In genomic region chr10:4627415-4627814, GRCm38 (mm10) we compare ENCODE assay signal across 30 mouse cellular contexts. TPM values are rescaled to one million over a fixed set of nuclear protein-coding genes. Genes with fewer than 3 reads are reported as not detected.
A peak's percentile ranks its signal among the peaks of the same experiment; 100 is the strongest.
DNase-seq lines count a peak whose midpoint lies in the region; ATAC-seq and TF ChIP-seq lines count a peak whose summit lies in the region.
"Had no signal": no experiment of that assay in that cellular context is flagged by ENCODE, and none has a peak within 500 bp of the region (broad histone marks: within the 10 kb centered on the region; RNA-seq: fewer than 3 reads in every experiment).

No protein-coding gene starts in this region.

- no peak for TF ChIP-seq CTCF in heart, adult 2 months (IDR thresholded peaks at IDR 0.05)

- 0 out of 2 replicates have a peak overlapping the region, but pooled peaks have one; percentile 1 for H3K4me3 ChIP-seq in heart, embryonic 10.5 days
- no peak overlapping the region for H3K4me3 ChIP-seq in heart, embryonic 15.5 days
- no peak overlapping the region for H3K4me3 ChIP-seq in heart, adult 2 months
- no peak overlapping the region for H3K4me3 ChIP-seq in lung, embryonic 15.5 days
- H3K4me3 ChIP-seq: embryonic facial prominence, embryonic 13.5 days; forebrain, embryonic 10.5 days; forebrain, embryonic 15.5 days; hindbrain, embryonic 12.5 days; limb, embryonic 12.5 days; liver, embryonic 15.5 days had no signal

- intact Hi-C loops in heart, adult 2 months (cut with DNase I) = no loop called here

- H3K27ac ChIP-seq in heart, embryonic 10.5 days = no peak overlapping the region
- no peak overlapping the region for H3K27ac ChIP-seq in heart, embryonic 15.5 days
- no peak overlapping the region for H3K27ac ChIP-seq in heart, adult 2 months
- H3K27ac ChIP-seq in lung, embryonic 15.5 days = no peak overlapping the region
- H3K27ac ChIP-seq: embryonic facial prominence, embryonic 13.5 days; forebrain, embryonic 10.5 days; forebrain, embryonic 15.5 days; hindbrain, embryonic 12.5 days; hindbrain, postnatal 0 days; limb, embryonic 12.5 days; liver, embryonic 15.5 days had no signal

- H3K4me2 ChIP-seq in heart, embryonic 15.5 days = peak overlapping the region; percentile 29; the same call in 1 of the 2 replicates
- H3K4me2 ChIP-seq in lung, embryonic 15.5 days = no peak overlapping the region
- H3K4me2 ChIP-seq: embryonic facial prominence, embryonic 13.5 days; forebrain, embryonic 15.5 days; hindbrain, embryonic 12.5 days; limb, embryonic 12.5 days; liver, embryonic 15.5 days had no signal

- TF ChIP-seq POLR2A in heart, adult 2 months (IDR thresholded peaks at IDR 0.05; ENCODE audit: insufficient read depth, low read depth, low read length) = no peak

- no peak for DNase-seq in heart, embryonic 10.5 days (ENCODE audit: low spot score)
- DNase-seq in heart, postnatal 4 days = no peak
- DNase-seq in heart, adult 2 months = no peak
- DNase-seq in lung, postnatal 10 days = no peak
- DNase-seq in cerebellum, adult 8-10 months = no peak
- DNase-seq: adrenal gland, postnatal 10 days; cerebellum, adult 9-11 months; gastrocnemius, postnatal 25 days; heart, adult 11 months; kidney, adult 9 months; kidney, postnatal 10 days; layer of hippocampus, adult 9-11 months; lung, postnatal 4 days; midbrain, embryonic 14.5 days; right cerebral cortex, adult 18-20 months; spleen, adult 18-20 months; thymus, adult 18-20 months; thymus, postnatal 25 days had no signal

- H3K79me2 ChIP-seq in heart, adult 2 months (replicated peaks; ENCODE audit: control insufficient read depth, insufficient read depth, low read length) = no peaks in the 10 kb centered on the region

- TF ChIP-seq EP300 in heart, adult 2 months (IDR thresholded peaks at IDR 0.05; ENCODE audit: insufficient read depth, low read depth, low read length) = no peak

- H3K4me1 ChIP-seq in heart, embryonic 10.5 days = no peaks in the 10 kb centered on the region
- H3K4me1 ChIP-seq in heart, embryonic 15.5 days (replicated peaks) = peaks cover 4% of the 10 kb centered on the region; the same call in 1 of the 2 replicates
- H3K4me1 ChIP-seq in heart, adult 2 months (ENCODE audit: control insufficient read depth, insufficient read depth, low read length) = no peaks in the 10 kb centered on the region
- no peaks in the 10 kb centered on the region for H3K4me1 ChIP-seq in lung, embryonic 15.5 days
- H3K4me1 ChIP-seq: embryonic facial prominence, embryonic 13.5 days; forebrain, embryonic 10.5 days; forebrain, embryonic 15.5 days; hindbrain, embryonic 12.5 days had no signal

- no peaks in the 10 kb centered on the region for H3K36me3 ChIP-seq in heart, embryonic 10.5 days
- no peaks in the 10 kb centered on the region for H3K36me3 ChIP-seq in heart, embryonic 15.5 days
- no peaks in the 10 kb centered on the region for H3K36me3 ChIP-seq in heart, adult 2 months (ENCODE audit: control insufficient read depth, insufficient read depth, low read length)
- no peaks in the 10 kb centered on the region for H3K36me3 ChIP-seq in lung, embryonic 15.5 days
- H3K36me3 ChIP-seq: embryonic facial prominence, embryonic 13.5 days; forebrain, embryonic 10.5 days; forebrain, embryonic 15.5 days; hindbrain, embryonic 12.5 days; limb, embryonic 12.5 days; liver, embryonic 15.5 days had no signal

- H3K9me3 ChIP-seq in heart, embryonic 10.5 days = no peaks in the 10 kb centered on the region
- no peaks in the 10 kb centered on the region for H3K9me3 ChIP-seq in heart, embryonic 15.5 days (replicated peaks)
- H3K9me3 ChIP-seq in lung, embryonic 15.5 days = no peaks in the 10 kb centered on the region
- H3K9me3 ChIP-seq: embryonic facial prominence, embryonic 13.5 days; forebrain, embryonic 10.5 days; forebrain, embryonic 15.5 days; hindbrain, embryonic 12.5 days; limb, embryonic 12.5 days; liver, embryonic 15.5 days had no signal

- WGBS in heart, embryonic 10.5 days = 38% methylated on average over 9 of the region's 9 CpGs
- 31% methylated on average over 9 of the region's 9 CpGs for WGBS in heart, embryonic 15.5 days
- 45% methylated on average over 9 of the region's 9 CpGs for whole genome bisulfite sequencing in heart, adult 2 months
- WGBS in lung, embryonic 15.5 days = 51% methylated on average over 9 of the region's 9 CpGs

- no peaks in the 10 kb centered on the region for H3K27me3 ChIP-seq in heart, embryonic 10.5 days (ENCODE audit: insufficient read depth, poor library complexity, severe bottlenecking)
- no peaks in the 10 kb centered on the region for H3K27me3 ChIP-seq in heart, embryonic 15.5 days
- no peaks in the 10 kb centered on the region for H3K27me3 ChIP-seq in heart, adult 2 months (ENCODE audit: control insufficient read depth, insufficient read depth, low read length)
- H3K27me3 ChIP-seq in lung, embryonic 15.5 days = no peaks in the 10 kb centered on the region
- H3K27me3 ChIP-seq: CH12.LX; embryonic facial prominence, embryonic 13.5 days; forebrain, embryonic 15.5 days; hindbrain, embryonic 12.5 days; limb, embryonic 12.5 days; liver, embryonic 15.5 days had no signal

- no peak overlapping the region for H3K9ac ChIP-seq in heart, embryonic 15.5 days
- no peak overlapping the region for H3K9ac ChIP-seq in heart, adult 2 months (ENCODE audit: low read depth, low read length)
- H3K9ac ChIP-seq in lung, embryonic 15.5 days = no peak overlapping the region
- H3K9ac ChIP-seq: embryonic facial prominence, embryonic 13.5 days; forebrain, embryonic 15.5 days; hindbrain, embryonic 12.5 days; limb, embryonic 12.5 days; liver, embryonic 15.5 days had no signal

- ATAC-seq in heart, embryonic 15.5 days (replicated peaks; ENCODE audit: insufficient number of reproducible peaks, insufficient read depth, low FRiP score, low read depth) = no peak
- ATAC-seq in lung, embryonic 15.5 days (ENCODE audit: borderline replicate concordance, extremely low read depth, low FRiP score, low TSS enrichment) = peak; percentile 31; the same call in 1 of the 2 replicates
- ATAC-seq in megakaryocyte progenitor cell, adult 5-6 weeks (replicated peaks; ENCODE audit: poor library complexity) = peak; percentile 70
- ATAC-seq: forebrain, embryonic 15.5 days; hindbrain, postnatal 0 days; intestine, postnatal 0 days had no signal

RNA-seq across cellular contexts. Expression of gene Esr1, which starts 16.0 kb away (rescaled TPM):
- polyA plus RNA-seq in heart, embryonic 10.5 days (2016; fragmentation: Nextera tagmentation; extraction: Ambion mirVana) = 0.64 and 0.68 TPM in 2 replicates
- total RNA-seq in heart, postnatal 4 days (2021) = under 1 TPM; 0.41 to 0.52 TPM
- polyA plus RNA-seq in heart, embryonic 15.5 days (2015; fragmentation: Nextera tagmentation; extraction: Ambion mirVana) = 0.43 and 0.58 TPM in 2 replicates
- total RNA-seq in heart, adult 2 months (2021) = 1 to 10 TPM in 1 of 2 experiments, under 1 TPM in 1; 0.70 to 1.0 TPM
- polyA plus RNA-seq in heart, adult 2 months (2012; rRNA removed) = 0.88 and 1.7 TPM in 2 replicates
- 0.26 TPM in 2 replicates for polyA plus RNA-seq in lung, embryonic 15.5 days (2015; fragmentation: Nextera tagmentation; extraction: Ambion mirVana)
- 14.4 and 16.2 TPM in 2 replicates for total RNA-seq in megakaryocyte progenitor cell, adult 5-6 weeks (2015)
- 9.5 and 10.9 TPM in 2 replicates for total RNA-seq in megakaryocyte progenitor cell, adult 5-6 weeks (2017)
- polyA plus RNA-seq: forebrain, embryonic 10.5 days had no signal
